15 mouse cellular contexts compared by ENCODE assay signal in genomic region chr4:149944214-149944613, GRCm38 (mm10). TPM values are rescaled to one million over a fixed set of nuclear protein-coding genes. Genes with fewer than 3 reads are reported as not detected.
DNase-seq lines count a peak whose midpoint lies in the region; ATAC-seq lines count a peak whose summit lies in the region.
"Had no signal": no experiment of that assay in that cellular context is flagged by ENCODE, and none has a peak within 500 bp of the region (broad histone marks: within the 10 kb centered on the region; RNA-seq: fewer than 3 reads in every experiment).

No protein-coding gene starts in this region.

- H3K4me3 ChIP-seq in midbrain, embryonic 11.5 days (ENCODE audit: low read depth, low read length), result no peak overlapping the region
- H3K4me3 ChIP-seq in midbrain, embryonic 16.5 days (ENCODE audit: low read depth, low read length), result no peak overlapping the region
- no peak overlapping the region for H3K4me3 ChIP-seq in hindbrain, embryonic 14.5 days (replicated peaks; ENCODE audit: low read length)
- no peak overlapping the region for H3K4me3 ChIP-seq in stomach, embryonic 14.5 days (ENCODE audit: low read depth, low read length)
- H3K4me3 ChIP-seq: forebrain, embryonic 12.5 days; heart, embryonic 15.5 days had no signal

- peaks cover 10% of the 10 kb centered on the region for H3K4me1 ChIP-seq in midbrain, embryonic 11.5 days (ENCODE audit: control insufficient read depth, insufficient read depth, low read length)
- H3K4me1 ChIP-seq in midbrain, embryonic 16.5 days (ENCODE audit: control insufficient read depth, insufficient read depth, low read length), result peaks cover 20% of the 10 kb centered on the region
- H3K4me1 ChIP-seq in hindbrain, embryonic 14.5 days (replicated peaks; ENCODE audit: control insufficient read depth, insufficient read depth, low read length), result peaks cover 33% of the 10 kb centered on the region
- peaks cover 45% of the 10 kb centered on the region for H3K4me1 ChIP-seq in stomach, embryonic 14.5 days (ENCODE audit: control insufficient read depth, insufficient read depth, low read length)

- ATAC-seq in midbrain, embryonic 11.5 days (ENCODE audit: low FRiP score), result no peak
- no peak for ATAC-seq in midbrain, embryonic 16.5 days
- no peak for ATAC-seq in hindbrain, embryonic 14.5 days (ENCODE audit: low FRiP score)
- no peak for ATAC-seq in stomach, embryonic 14.5 days (ENCODE audit: insufficient number of reproducible peaks, insufficient read depth, low FRiP score, low read depth)

- H3K4me2 ChIP-seq in midbrain, embryonic 11.5 days, result no peak overlapping the region
- no peak overlapping the region for H3K4me2 ChIP-seq in midbrain, embryonic 16.5 days (ENCODE audit: low read length)
- H3K4me2 ChIP-seq in hindbrain, embryonic 14.5 days (replicated peaks), result no peak overlapping the region
- H3K4me2 ChIP-seq in stomach, embryonic 14.5 days (replicated peaks; ENCODE audit: low read depth, low read length), result no peak overlapping the region
- H3K4me2 ChIP-seq: forebrain, embryonic 12.5 days; heart, embryonic 15.5 days had no signal

- H3K27ac ChIP-seq in midbrain, embryonic 11.5 days (ENCODE audit: low read depth, low read length), result no peak overlapping the region
- H3K27ac ChIP-seq in midbrain, embryonic 16.5 days (ENCODE audit: low read length), result no peak overlapping the region
- no peak overlapping the region for H3K27ac ChIP-seq in hindbrain, embryonic 14.5 days
- peak overlapping the region; percentile 7; the same call in 1 of the 2 replicates for H3K27ac ChIP-seq in stomach, embryonic 14.5 days (ENCODE audit: low read length)
- H3K27ac ChIP-seq: heart, embryonic 15.5 days; macrophage had no signal

- no peaks in the 10 kb centered on the region for H3K9me3 ChIP-seq in midbrain, embryonic 11.5 days (ENCODE audit: control insufficient read depth, low read length)
- no peaks in the 10 kb centered on the region for H3K9me3 ChIP-seq in midbrain, embryonic 16.5 days (replicated peaks; ENCODE audit: control insufficient read depth, low read length, poor library complexity, severe bottlenecking)
- H3K9me3 ChIP-seq in hindbrain, embryonic 14.5 days (ENCODE audit: control insufficient read depth, low read length), result no peaks in the 10 kb centered on the region
- H3K9me3 ChIP-seq in stomach, embryonic 14.5 days (ENCODE audit: control insufficient read depth, low read depth, low read length), result no peaks in the 10 kb centered on the region
- H3K9me3 ChIP-seq: forebrain, embryonic 12.5 days; heart, embryonic 15.5 days had no signal

- H3K27me3 ChIP-seq in midbrain, embryonic 11.5 days (ENCODE audit: control insufficient read depth, insufficient read depth, low read length), result no peaks in the 10 kb centered on the region; the same call in 1 of the 2 replicates
- no peaks in the 10 kb centered on the region for H3K27me3 ChIP-seq in midbrain, embryonic 16.5 days (ENCODE audit: control insufficient read depth, insufficient read depth, low read depth, low read length)
- no peaks in the 10 kb centered on the region for H3K27me3 ChIP-seq in hindbrain, embryonic 14.5 days (ENCODE audit: control insufficient read depth, insufficient read depth, low read length)
- H3K27me3 ChIP-seq in stomach, embryonic 14.5 days (ENCODE audit: control insufficient read depth, insufficient read depth, low read length), result no peaks in the 10 kb centered on the region
- H3K27me3 ChIP-seq: heart, embryonic 15.5 days had no signal

- H3K36me3 ChIP-seq in midbrain, embryonic 11.5 days (ENCODE audit: control insufficient read depth, insufficient read depth, low read length), result no peaks in the 10 kb centered on the region
- H3K36me3 ChIP-seq in midbrain, embryonic 16.5 days (ENCODE audit: control insufficient read depth, insufficient read depth, low read length), result no peaks in the 10 kb centered on the region
- no peaks in the 10 kb centered on the region for H3K36me3 ChIP-seq in hindbrain, embryonic 14.5 days (replicated peaks; ENCODE audit: control insufficient read depth, insufficient read depth)
- H3K36me3 ChIP-seq in stomach, embryonic 14.5 days (ENCODE audit: control insufficient read depth, insufficient read depth, low read length), result no peaks in the 10 kb centered on the region
- H3K36me3 ChIP-seq: forebrain, embryonic 12.5 days; heart, embryonic 15.5 days had no signal

- DNase-seq in midbrain, embryonic 11.5 days (ENCODE audit: low spot score, missing footprints), result no peak
- DNase-seq in embryo, embryonic 9.5 days (ENCODE audit: extremely low spot score), result peak; percentile 30
- DNase-seq in hindbrain, embryonic 14.5 days (ENCODE audit: low spot score), result peak; percentile 47
- DNase-seq in thymus, postnatal 36 days, result no peak
- no peak for DNase-seq in kidney, postnatal 25 days
- no peak for DNase-seq in adipocyte (ENCODE audit: low spot score)
- DNase-seq: adrenal gland, postnatal 14 days; gastrocnemius, postnatal 25 days; kidney, adult 18-20 months; spleen, adult 18-20 months had no signal

- 40% methylated on average over 12 of the region's 12 CpGs for WGBS in midbrain, embryonic 11.5 days
- 26% methylated on average over 12 of the region's 12 CpGs for WGBS in midbrain, embryonic 16.5 days
- 25% methylated on average over 12 of the region's 12 CpGs for WGBS in hindbrain, embryonic 14.5 days
- 36% methylated on average over 12 of the region's 12 CpGs for WGBS in stomach, embryonic 14.5 days

- 0 out of 2 replicates have a peak overlapping the region, but pooled peaks have one; percentile 15 for H3K9ac ChIP-seq in midbrain, embryonic 11.5 days (ENCODE audit: low read length)
- no peak overlapping the region for H3K9ac ChIP-seq in midbrain, embryonic 16.5 days (ENCODE audit: low read depth, low read length)
- H3K9ac ChIP-seq in hindbrain, embryonic 14.5 days, result no peak overlapping the region
- no peak overlapping the region for H3K9ac ChIP-seq in stomach, embryonic 14.5 days (replicated peaks; ENCODE audit: low read depth, low read length)
- H3K9ac ChIP-seq: forebrain, embryonic 12.5 days; heart, embryonic 15.5 days had no signal

RNA-seq across cellular contexts. Expression of gene Spsb1, which starts 10.6 kb away (rescaled TPM):
- 6.3 and 7.5 TPM in 2 replicates for polyA plus RNA-seq in midbrain, embryonic 11.5 days (2014; fragmentation: Nextera tagmentation; extraction: Ambion mirVana)
- polyA plus RNA-seq in midbrain, embryonic 16.5 days (2015; fragmentation: Nextera tagmentation; extraction: Ambion mirVana), result 3.8 and 5.1 TPM in 2 replicates
- polyA plus RNA-seq in hindbrain, embryonic 14.5 days (2014; fragmentation: Nextera tagmentation; extraction: Ambion mirVana), result 7.0 and 7.2 TPM in 2 replicates
- 15.9 and 19.2 TPM in 2 replicates for polyA plus RNA-seq in stomach, embryonic 14.5 days (2014; fragmentation: Nextera tagmentation; extraction: Ambion mirVana)

Comparison
In these comparisons a context has a peak if more than half of its experiments do, and no peak if none do; other contexts are left out.
1. DNase-seq: peak in embryo, embryonic 9.5 days (single experiment) and hindbrain, embryonic 14.5 days (single experiment); none in midbrain, embryonic 11.5 days (single experiment), thymus, postnatal 36 days (0 of 2), kidney, postnatal 25 days (0 of 2) and adipocyte (single experiment).